Mouse (Mus musculus): ENCODE data around the gene Gm4924. TPM values are rescaled to one million over a fixed set of nuclear protein-coding genes. Genes with fewer than 3 reads are reported as not detected.
A peak's percentile ranks its signal among the peaks of the same experiment; 100 is the strongest.

Gm4924 gene
- 9.1 and 11.8 TPM in 2 replicates for polyA plus RNA-seq (2016; fragmentation: Nextera tagmentation; extraction: Ambion mirVana)

DNA sequence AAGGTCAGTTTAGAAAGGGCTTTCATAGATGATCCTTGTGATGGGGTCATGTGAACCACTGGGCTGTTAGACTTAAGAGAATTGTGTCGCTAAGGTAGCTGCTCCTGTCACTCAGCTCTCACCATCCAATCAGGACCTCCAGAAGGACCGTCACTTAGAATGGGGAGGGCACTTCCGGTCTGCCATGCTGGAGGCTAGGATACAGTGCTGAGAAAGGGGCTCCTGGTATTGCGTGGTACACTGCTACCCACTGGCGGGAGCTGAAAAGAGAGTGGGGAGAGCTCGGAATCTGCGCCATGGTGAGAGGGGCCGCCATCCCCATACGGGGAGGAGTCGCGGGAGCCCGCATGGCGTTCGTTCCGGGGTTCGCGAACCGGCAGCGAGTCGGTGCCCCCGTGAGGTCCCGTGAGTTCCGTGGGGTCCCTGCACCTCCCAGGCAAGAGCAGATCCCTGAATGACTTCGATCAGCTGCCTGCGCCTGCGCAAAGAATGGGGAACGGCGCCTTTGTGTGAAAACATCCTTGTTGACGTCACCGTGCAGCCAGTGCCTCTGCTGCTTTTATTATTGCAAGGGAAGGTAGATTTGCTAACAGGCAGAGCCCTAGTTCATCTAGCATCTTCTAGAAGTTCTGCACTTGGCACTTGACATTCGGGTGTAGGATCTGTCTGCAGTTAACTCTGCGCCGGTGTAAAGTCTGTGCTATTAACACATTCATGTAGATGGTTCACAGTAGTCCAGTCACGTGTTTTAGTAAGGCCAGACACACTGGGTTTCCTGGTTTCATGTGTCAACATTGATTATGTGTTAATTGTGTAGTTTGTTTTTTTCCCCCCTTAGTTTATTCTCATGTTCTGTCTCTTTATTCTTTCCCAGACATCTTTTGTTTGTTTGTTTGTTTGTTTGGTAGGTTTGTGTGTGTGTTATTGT, at the start of gene Gm4924:
TSS of gene Gm4924 (plus strand) at position 173 of the 928 bp plus-strand sequence.
- Histone ChIP-seq H3K9me3 (peaks cover 15% of the 10 kb centered on the region), H3K36me3 (replicated peaks) (peaks cover 4% of the 10 kb centered on the region; the same call in 1 of the 2 replicates), H3K4me2 (peak within 1 kb of the TSS; percentile 55), H3K4me3 (replicated peaks) (peak within 1 kb of the TSS; percentile 66), H3K4me1 (no peaks in the 10 kb centered on the region), H3K27ac (peak within 1 kb of the TSS; percentile 95), H3K27me3 (peaks cover 5% of the 10 kb centered on the region; the same call in 1 of the 2 replicates), H3K9ac (peak within 1 kb of the TSS; percentile 77)
- peak; percentile 100 for ATAC-seq (ENCODE audit: low FRiP score)
- 5% methylated on average over 34 of the region's 34 CpGs for WGBS

GRCm38 (mm10) chr10:82316482-82316881, 37.6 kb upstream of the Gm4924 start, which contains the start of gene 4932415D10Rik:
4932415D10Rik (minus strand) TSS chr10:82316582.
- no peak within 1 kb of the TSS for H3K4me3 ChIP-seq (replicated peaks)
- no peak within 1 kb of the TSS for H3K4me2 ChIP-seq
- H3K36me3 ChIP-seq (replicated peaks), result no peaks in the 10 kb centered on the region
- H3K27ac ChIP-seq, result no peak within 1 kb of the TSS
- ATAC-seq (ENCODE audit: low FRiP score), result no peak
- WGBS, result 87% methylated on average over 1 of the region's 1 CpGs
- H3K27me3 ChIP-seq, result no peaks in the 10 kb centered on the region
- H3K9ac ChIP-seq, result no peak within 1 kb of the TSS
- no peaks in the 10 kb centered on the region for H3K4me1 ChIP-seq
- H3K9me3 ChIP-seq, result 0 out of 2 replicates have a peak, but pooled peaks cover 9% of the 10 kb centered on the region

DNA sequence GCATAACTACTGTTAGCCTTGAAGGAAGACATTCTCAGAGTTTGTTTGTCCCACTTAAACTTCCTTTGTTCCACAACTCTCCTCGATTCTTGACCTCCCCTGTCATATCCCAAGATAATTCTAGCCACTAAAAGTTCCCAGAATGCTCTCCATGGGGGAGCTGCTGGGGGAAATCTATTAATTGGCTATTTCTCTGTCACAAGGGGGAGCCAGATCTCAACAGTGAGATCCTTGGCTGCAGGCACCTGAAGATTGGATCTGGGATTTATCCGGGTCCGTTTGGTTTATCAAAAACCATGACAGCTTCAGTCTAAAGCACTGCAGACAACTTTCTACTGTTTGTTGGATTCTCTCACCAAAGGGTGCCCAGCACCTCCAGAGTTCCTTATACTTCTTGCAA, 33.9 kb upstream of the Gm4924 start:
- peaks cover 17% of the 10 kb centered on the region; the same call in 1 of the 2 replicates for H3K9me3 ChIP-seq
- no peak overlapping the region for H3K4me2 ChIP-seq
- WGBS, result 72% methylated on average over 3 of the region's 3 CpGs
- H3K27me3 ChIP-seq, result no peaks in the 10 kb centered on the region
- no peaks in the 10 kb centered on the region for H3K36me3 ChIP-seq (replicated peaks)
- no peak for ATAC-seq (ENCODE audit: low FRiP score)
- no peak overlapping the region for H3K4me3 ChIP-seq (replicated peaks)
- no peak overlapping the region for H3K9ac ChIP-seq
- H3K27ac ChIP-seq, result no peak overlapping the region
- H3K4me1 ChIP-seq, result no peaks in the 10 kb centered on the region

- H3K27ac ChIP-seq, result no peak overlapping the region
- 83% methylated on average over 5 of the region's 5 CpGs for WGBS
- H3K4me2 ChIP-seq, result no peak overlapping the region
- H3K9ac ChIP-seq, result no peak overlapping the region
- H3K36me3 ChIP-seq (replicated peaks), result no peaks in the 10 kb centered on the region
- H3K4me1 ChIP-seq, result no peaks in the 10 kb centered on the region
- no peaks in the 10 kb centered on the region for H3K27me3 ChIP-seq
- ATAC-seq (ENCODE audit: low FRiP score), result no peak
- no peak overlapping the region for H3K4me3 ChIP-seq (replicated peaks)
- peaks cover 16% of the 10 kb centered on the region; the same call in 1 of the 2 replicates for H3K9me3 ChIP-seq
Measured at GRCm38 (mm10) chr10:82329826-82330225, 24.2 kb upstream of the Gm4924 start.

DNA sequence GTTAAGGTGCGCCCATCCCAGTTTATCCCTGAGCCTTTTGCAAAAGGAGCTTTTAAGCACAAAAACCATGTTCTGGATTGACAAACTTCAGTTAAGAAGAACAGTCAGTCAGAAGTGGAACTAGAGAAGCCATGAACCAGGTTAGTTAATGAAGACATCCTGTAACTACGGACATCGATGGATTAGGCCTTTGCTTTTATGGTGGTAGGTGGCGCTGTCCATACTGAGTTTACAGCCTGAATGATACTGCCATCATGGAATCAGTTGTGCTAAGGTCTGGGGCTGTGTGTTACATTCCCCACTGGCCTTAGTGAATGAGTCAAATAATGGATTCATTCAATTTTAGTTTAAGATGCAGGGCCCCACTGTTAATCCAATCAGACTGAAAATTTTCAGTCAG, 1.3 kb downstream of the Gm4924 start:
- no peak for ATAC-seq (ENCODE audit: low FRiP score)
- H3K9me3 ChIP-seq, result peaks cover 16% of the 10 kb centered on the region
- no peak overlapping the region for H3K9ac ChIP-seq
- no peaks in the 10 kb centered on the region for H3K27me3 ChIP-seq
- H3K4me3 ChIP-seq (replicated peaks), result no peak overlapping the region
- no peak overlapping the region for H3K4me2 ChIP-seq
- 96% methylated on average over 4 of the region's 4 CpGs for WGBS
- H3K36me3 ChIP-seq (replicated peaks), result peaks cover 4% of the 10 kb centered on the region; the same call in 1 of the 2 replicates
- no peak overlapping the region for H3K27ac ChIP-seq
- no peaks in the 10 kb centered on the region for H3K4me1 ChIP-seq

- H3K9ac ChIP-seq, result no peak overlapping the region
- ATAC-seq (ENCODE audit: low FRiP score), result no peak
- no peak overlapping the region for H3K27ac ChIP-seq
- no peaks in the 10 kb centered on the region for H3K4me1 ChIP-seq
- no peaks in the 10 kb centered on the region for H3K27me3 ChIP-seq
- peaks cover 58% of the 10 kb centered on the region for H3K9me3 ChIP-seq
- no peak overlapping the region for H3K4me2 ChIP-seq
- peaks cover 24% of the 10 kb centered on the region for H3K36me3 ChIP-seq (replicated peaks)
- H3K4me3 ChIP-seq (replicated peaks), result no peak overlapping the region
- WGBS, result 91% methylated on average over 9 of the region's 9 CpGs
Measured at GRCm38 (mm10) chr10:82361911-82362310, 7.9 kb downstream of the Gm4924 start.

GRCm38 (mm10) chr10:82382992-82383391, 28.9 kb downstream of the Gm4924 start:
- 93% methylated on average over 1 of the region's 1 CpGs for WGBS
- Histone ChIP-seq H3K36me3 (replicated peaks) (peaks cover 12% of the 10 kb centered on the region; the same call in 1 of the 2 replicates), H3K9ac (no peak overlapping the region), H3K27ac (no peak overlapping the region), H3K4me2 (no peak overlapping the region), H3K4me1 (no peaks in the 10 kb centered on the region), H3K9me3 (peaks cover 27% of the 10 kb centered on the region), H3K27me3 (no peaks in the 10 kb centered on the region), H3K4me3 (replicated peaks) (no peak overlapping the region)
- ATAC-seq (ENCODE audit: low FRiP score), result no peak

GRCm38 (mm10) chr10:82409511-82409910, 55.5 kb downstream of the Gm4924 start:
- 67% methylated on average over 1 of the region's 1 CpGs for WGBS
- Histone ChIP-seq H3K9me3 (peaks cover 24% of the 10 kb centered on the region), H3K27ac (no peak overlapping the region), H3K27me3 (no peaks in the 10 kb centered on the region), H3K4me3 (replicated peaks) (no peak overlapping the region), H3K36me3 (replicated peaks) (peaks cover 5% of the 10 kb centered on the region; the same call in 1 of the 2 replicates), H3K9ac (no peak overlapping the region), H3K4me2 (no peak overlapping the region), H3K4me1 (no peaks in the 10 kb centered on the region)
- no peak for ATAC-seq (ENCODE audit: low FRiP score)

GRCm38 (mm10) chr10:82423631-82424030, 69.6 kb downstream of the Gm4924 start:
- Histone ChIP-seq H3K9ac (no peak overlapping the region), H3K36me3 (replicated peaks) (no peaks in the 10 kb centered on the region), H3K4me3 (replicated peaks) (no peak overlapping the region), H3K4me2 (no peak overlapping the region), H3K27me3 (no peaks in the 10 kb centered on the region), H3K9me3 (peaks cover 26% of the 10 kb centered on the region), H3K4me1 (no peaks in the 10 kb centered on the region), H3K27ac (no peak overlapping the region)
- ATAC-seq (ENCODE audit: low FRiP score), result no peak

Other genes starting within 250 kb of the Gm4924 start
- gene AU041133, start 226.2 kb upstream of the Gm4924 start, polyA plus RNA-seq (2016; fragmentation: Nextera tagmentation; extraction: Ambion mirVana), result 6.2 and 6.8 TPM in 2 replicates
- gene Zfp938, start 113.0 kb upstream of the Gm4924 start, polyA plus RNA-seq (2016; fragmentation: Nextera tagmentation; extraction: Ambion mirVana), result 15.0 and 15.8 TPM in 2 replicates
- gene 4932415D10Rik, start 37.7 kb upstream of the Gm4924 start, polyA plus RNA-seq (2016; fragmentation: Nextera tagmentation; extraction: Ambion mirVana), result not detected in 2 replicates
- not detected in 2 replicates for gene Gm1553, start 138.4 kb downstream of the Gm4924 start, polyA plus RNA-seq (2016; fragmentation: Nextera tagmentation; extraction: Ambion mirVana)